Mouse (Mus musculus): ENCODE data around the gene Aqp12. TPM values are rescaled to one million over a fixed set of nuclear protein-coding genes. Genes with fewer than 3 reads are reported as not detected.

Gene Aqp12
- polyA plus RNA-seq, 1 experiment from 2014 or later, result not detected

GRCm38 (mm10) chr1:93026600-93026999 is 20.5 kb downstream of the Aqp12 start:
- no peaks in the 10 kb centered on the region for H3K27me3 ChIP-seq
- no peaks in the 10 kb centered on the region for H3K9me3 ChIP-seq (replicated peaks)
- no peaks in the 10 kb centered on the region for H3K4me1 ChIP-seq
- H3K9ac ChIP-seq, result no peak overlapping the region
- H3K36me3 ChIP-seq, result no peaks in the 10 kb centered on the region
- H3K4me3 ChIP-seq (replicated peaks), result no peak overlapping the region
- no peak overlapping the region for H3K4me2 ChIP-seq
- 88% methylated on average over 8 of the region's 8 CpGs for WGBS
- ATAC-seq (replicated peaks; ENCODE audit: low FRiP score), result no peak
- H3K27ac ChIP-seq, result no peak overlapping the region

- H3K4me2 ChIP-seq, result no peak overlapping the region
- H3K36me3 ChIP-seq, result no peaks in the 10 kb centered on the region
- ATAC-seq (replicated peaks; ENCODE audit: low FRiP score), result no peak
- H3K4me1 ChIP-seq, result no peaks in the 10 kb centered on the region
- H3K9ac ChIP-seq, result no peak overlapping the region
- H3K9me3 ChIP-seq (replicated peaks), result no peaks in the 10 kb centered on the region
- H3K27me3 ChIP-seq, result no peaks in the 10 kb centered on the region
- no peak overlapping the region for H3K4me3 ChIP-seq (replicated peaks)
- no peak overlapping the region for H3K27ac ChIP-seq
- WGBS, result 96% methylated on average over 10 of the region's 10 CpGs
Observed at GRCm38 (mm10) chr1:93029387-93029786, 23.3 kb downstream of the Aqp12 start.

- no peaks in the 10 kb centered on the region for H3K9me3 ChIP-seq (replicated peaks)
- H3K27ac ChIP-seq, result no peak overlapping the region
- no peak overlapping the region for H3K9ac ChIP-seq
- H3K4me3 ChIP-seq (replicated peaks), result no peak overlapping the region
- no peaks in the 10 kb centered on the region for H3K36me3 ChIP-seq
- no peaks in the 10 kb centered on the region for H3K4me1 ChIP-seq
- no peaks in the 10 kb centered on the region for H3K27me3 ChIP-seq
- 88% methylated on average over 2 of the region's 2 CpGs for WGBS
- no peak overlapping the region for H3K4me2 ChIP-seq
- no peak for ATAC-seq (replicated peaks; ENCODE audit: low FRiP score)
Observed at GRCm38 (mm10) chr1:93030060-93030459, 23.9 kb downstream of the Aqp12 start.

- H3K27ac ChIP-seq, result no peak overlapping the region
- H3K9ac ChIP-seq, result no peak overlapping the region
- 86% methylated on average over 3 of the region's 3 CpGs for WGBS
- no peak for ATAC-seq (replicated peaks; ENCODE audit: low FRiP score)
- H3K4me3 ChIP-seq (replicated peaks), result no peak overlapping the region
- H3K36me3 ChIP-seq, result no peaks in the 10 kb centered on the region
- no peaks in the 10 kb centered on the region for H3K9me3 ChIP-seq (replicated peaks)
- no peaks in the 10 kb centered on the region for H3K27me3 ChIP-seq
- no peak overlapping the region for H3K4me2 ChIP-seq
- H3K4me1 ChIP-seq, result no peaks in the 10 kb centered on the region
Observed at GRCm38 (mm10) chr1:93031199-93031598, 25.1 kb downstream of the Aqp12 start.

DNA sequence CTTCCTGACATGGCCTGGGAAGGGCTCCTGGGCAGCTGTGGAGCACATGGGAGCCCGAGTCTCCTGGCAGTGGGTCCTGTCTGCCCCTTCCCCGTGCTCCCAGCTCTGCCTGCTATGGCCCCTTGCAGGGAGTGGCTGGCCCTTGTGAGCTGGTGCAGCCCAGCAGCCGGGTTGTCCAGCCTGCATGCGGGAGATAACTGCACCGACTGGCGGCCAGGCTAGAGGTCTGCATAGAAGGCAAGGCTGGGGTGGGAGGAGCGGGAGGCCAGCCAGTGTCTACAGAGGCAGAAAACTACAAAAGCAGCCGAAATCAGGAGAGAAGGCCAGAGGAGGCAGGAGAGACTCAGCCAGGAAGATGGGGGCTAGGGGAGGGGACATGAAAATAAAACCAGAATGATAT is 27.9 kb downstream of the Aqp12 start:
- 0 out of 2 replicates have a peak, but pooled peaks have one; percentile 46 for ATAC-seq (replicated peaks; ENCODE audit: low FRiP score)
- no peak overlapping the region for H3K4me2 ChIP-seq
- WGBS, result 52% methylated on average over 8 of the region's 8 CpGs
- no peaks in the 10 kb centered on the region for H3K4me1 ChIP-seq
- H3K9ac ChIP-seq, result no peak overlapping the region
- no peak overlapping the region for H3K4me3 ChIP-seq (replicated peaks)
- no peaks in the 10 kb centered on the region for H3K36me3 ChIP-seq
- H3K9me3 ChIP-seq (replicated peaks), result 0 out of 2 replicates have a peak, but pooled peaks cover 4% of the 10 kb centered on the region
- no peaks in the 10 kb centered on the region for H3K27me3 ChIP-seq
- no peak overlapping the region for H3K27ac ChIP-seq

- WGBS, result 77% methylated on average over 4 of the region's 4 CpGs
- no peak overlapping the region for H3K9ac ChIP-seq
- H3K9me3 ChIP-seq (replicated peaks), result 0 out of 2 replicates have a peak, but pooled peaks cover 4% of the 10 kb centered on the region
- H3K27ac ChIP-seq, result no peak overlapping the region
- no peak for ATAC-seq (replicated peaks; ENCODE audit: low FRiP score)
- no peak overlapping the region for H3K4me3 ChIP-seq (replicated peaks)
- no peaks in the 10 kb centered on the region for H3K4me1 ChIP-seq
- H3K4me2 ChIP-seq, result no peak overlapping the region
- H3K36me3 ChIP-seq, result no peaks in the 10 kb centered on the region
- H3K27me3 ChIP-seq, result no peaks in the 10 kb centered on the region
Observed at GRCm38 (mm10) chr1:93035981-93036380, 29.8 kb downstream of the Aqp12 start.

DNA sequence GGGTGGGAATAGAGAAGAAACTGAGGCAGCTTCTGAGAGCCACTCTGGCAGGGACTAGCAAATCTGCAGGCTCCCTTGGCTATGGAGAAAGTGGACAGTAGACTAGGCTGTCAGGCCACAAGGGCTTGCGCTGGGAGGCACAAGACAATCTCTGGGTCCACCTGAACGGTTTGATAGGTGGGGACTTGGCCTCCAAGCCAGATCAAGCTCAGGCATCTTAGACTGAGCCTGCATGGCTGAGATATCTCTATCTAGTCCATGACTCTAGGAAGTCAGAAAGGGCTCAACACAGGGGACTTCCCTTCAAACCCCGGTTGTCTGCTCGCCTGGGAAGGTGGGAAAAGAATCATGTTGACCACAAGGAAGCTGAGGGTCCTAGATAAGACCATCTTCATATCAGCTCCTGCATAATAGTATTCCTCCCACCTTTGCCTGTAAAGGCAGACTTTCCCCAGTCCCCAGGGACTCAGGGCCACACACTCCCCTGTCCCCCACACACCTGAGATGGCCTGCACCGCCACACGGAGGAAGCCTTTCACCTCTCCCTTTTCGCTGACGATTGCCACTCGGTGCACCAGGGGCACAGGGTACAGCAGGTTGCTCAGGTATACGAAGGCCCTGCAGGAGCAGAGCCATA is 40.1 kb downstream of the Aqp12 start:
- WGBS, result 89% methylated on average over 10 of the region's 10 CpGs
- H3K36me3 ChIP-seq, result no peaks in the 10 kb centered on the region
- no peak overlapping the region for H3K27ac ChIP-seq
- no peaks in the 10 kb centered on the region for H3K9me3 ChIP-seq (replicated peaks)
- ATAC-seq (replicated peaks; ENCODE audit: low FRiP score), result no peak
- peaks cover 10% of the 10 kb centered on the region; the same call in 1 of the 2 replicates for H3K4me1 ChIP-seq
- H3K9ac ChIP-seq, result no peak overlapping the region
- no peaks in the 10 kb centered on the region for H3K27me3 ChIP-seq
- no peak overlapping the region for H3K4me2 ChIP-seq
- H3K4me3 ChIP-seq (replicated peaks), result no peak overlapping the region

GRCm38 (mm10) chr1:93050071-93050470 is 43.9 kb downstream of the Aqp12 start:
- no peak for ATAC-seq (replicated peaks; ENCODE audit: low FRiP score)
- no peaks in the 10 kb centered on the region for H3K36me3 ChIP-seq
- WGBS, result 79% methylated on average over 3 of the region's 3 CpGs
- no peak overlapping the region for H3K4me2 ChIP-seq
- H3K4me3 ChIP-seq (replicated peaks), result no peak overlapping the region
- H3K27ac ChIP-seq, result no peak overlapping the region
- H3K9ac ChIP-seq, result no peak overlapping the region
- peaks cover 14% of the 10 kb centered on the region for H3K4me1 ChIP-seq
- no peaks in the 10 kb centered on the region for H3K9me3 ChIP-seq (replicated peaks)
- no peaks in the 10 kb centered on the region for H3K27me3 ChIP-seq

GRCm38 (mm10) chr1:93051124-93051833 is 45.1 kb downstream of the Aqp12 start:
- H3K4me2 ChIP-seq, result peak overlapping the region; percentile 44

More at GRCm38 (mm10) chr1:93051124-93051833, 45.1 kb downstream of the Aqp12 start:
- Histone ChIP-seq H3K4me1 (peaks cover 14% of the 10 kb centered on the region), H3K27me3 (no peaks in the 10 kb centered on the region), H3K9ac (no peak overlapping the region), H3K27ac (no peak overlapping the region), H3K4me3 (replicated peaks) (0 out of 2 replicates have a peak overlapping the region, but pooled peaks have one; percentile 10), H3K36me3 (no peaks in the 10 kb centered on the region), H3K9me3 (replicated peaks) (no peaks in the 10 kb centered on the region)
- peak; percentile 66 for ATAC-seq (replicated peaks; ENCODE audit: low FRiP score)
- 20% methylated on average over 19 of the region's 23 CpGs for WGBS

Other genes starting within 250 kb of the Aqp12 start
- gene Gpc1, start 174.7 kb upstream of the Aqp12 start, polyA plus RNA-seq (2015; fragmentation: Nextera tagmentation; extraction: Ambion mirVana), result 60.0 and 60.2 TPM in 2 replicates
- 0.43 and 0.54 TPM in 2 replicates for gene Ankmy1, start 103.4 kb upstream of the Aqp12 start, polyA plus RNA-seq (2015; fragmentation: Nextera tagmentation; extraction: Ambion mirVana)
- gene Dusp28, start 99.4 kb upstream of the Aqp12 start, polyA plus RNA-seq (2015; fragmentation: Nextera tagmentation; extraction: Ambion mirVana), result 12.2 and 14.7 TPM in 2 replicates
- 32.6 and 37.9 TPM in 2 replicates for gene Rnpepl1, start 95.6 kb upstream of the Aqp12 start, polyA plus RNA-seq (2015; fragmentation: Nextera tagmentation; extraction: Ambion mirVana)
- 32.6 and 37.2 TPM in 2 replicates for gene Capn10, start 72.0 kb upstream of the Aqp12 start, polyA plus RNA-seq (2015; fragmentation: Nextera tagmentation; extraction: Ambion mirVana)
- 0.55 and 0.56 TPM in 2 replicates for gene Gpr35, start 55.5 kb upstream of the Aqp12 start, polyA plus RNA-seq (2015; fragmentation: Nextera tagmentation; extraction: Ambion mirVana)
- gene Kif1a, start 95.6 kb downstream of the Aqp12 start, polyA plus RNA-seq (2015; fragmentation: Nextera tagmentation; extraction: Ambion mirVana), result 7.0 and 10.0 TPM in 2 replicates
- 0.38 TPM in 1 of 2 replicates, not detected in the other for gene Agxt, start 128.9 kb downstream of the Aqp12 start, polyA plus RNA-seq (2015; fragmentation: Nextera tagmentation; extraction: Ambion mirVana)
- gene 2310007B03Rik, start 154.6 kb downstream of the Aqp12 start, polyA plus RNA-seq (2015; fragmentation: Nextera tagmentation; extraction: Ambion mirVana), result 1.2 and 1.4 TPM in 2 replicates
- gene Crocc2, start 162.4 kb downstream of the Aqp12 start, polyA plus RNA-seq (2015; fragmentation: Nextera tagmentation; extraction: Ambion mirVana), result 0.19 and 0.25 TPM in 2 replicates
- gene Sned1, start 229.5 kb downstream of the Aqp12 start, polyA plus RNA-seq (2015; fragmentation: Nextera tagmentation; extraction: Ambion mirVana), result 11.1 and 14.7 TPM in 2 replicates